ENCODE assay signal across 9 mouse cellular contexts in genomic region chr1:175491511-175491860, GRCm38 (mm10). TPM values are rescaled to one million over a fixed set of nuclear protein-coding genes. Genes with fewer than 3 reads are reported as not detected.
DNase-seq lines count a peak whose midpoint lies in the region; ATAC-seq and TF ChIP-seq lines count a peak whose summit lies in the region.
"Had no signal": no experiment of that assay in that cellular context is flagged by ENCODE, and none has a peak within 500 bp of the region (broad histone marks: within the 10 kb centered on the region; RNA-seq: fewer than 3 reads in every experiment).

No protein-coding gene starts in this region.

- no peak overlapping the region for H3K9ac ChIP-seq in lung, embryonic 15.5 days
- H3K9ac ChIP-seq: liver, embryonic 14.5 days had no signal

- peaks cover 6% of the 10 kb centered on the region; the same call in 1 of the 2 replicates for H3K4me1 ChIP-seq in lung, embryonic 15.5 days
- no peaks in the 10 kb centered on the region for H3K4me1 ChIP-seq in lung, adult 2 months (ENCODE audit: control insufficient read depth, insufficient read depth, low read length)

- peak overlapping the region; percentile 51 for H3K4me3 ChIP-seq in lung, embryonic 15.5 days
- no peak overlapping the region for H3K4me3 ChIP-seq in lung, adult 2 months (replicated peaks; ENCODE audit: extremely low read depth, low read depth, low read length)

- no peaks in the 10 kb centered on the region for H3K36me3 ChIP-seq in lung, embryonic 15.5 days

- H3K4me2 ChIP-seq in lung, embryonic 15.5 days, result peak overlapping the region; percentile 99

- DNase-seq in cerebellum, adult 9-10 months, result peak; percentile 74
- no peak for DNase-seq in cerebellum, adult 18-20 months
- DNase-seq in lung, adult 2 months, result no peak
- DNase-seq in left cerebral cortex, postnatal 4 days, result peak; percentile 8
- DNase-seq in right cerebral cortex, postnatal 14 days, result peak; percentile 15
- DNase-seq in adrenal gland, postnatal 14 days, result no peak

- peaks cover 24% of the 10 kb centered on the region for H3K27me3 ChIP-seq in lung, embryonic 15.5 days

- intact Hi-C loops in left cerebral cortex, postnatal 4 days (cut with DNase I), result loop anchor here (10.0 kb wide), 1 partner anchor 113 kb away; no protein-coding TSS in a partner anchor

- no peak for TF ChIP-seq POLR2A in lung, adult 2 months (IDR thresholded peaks at IDR 0.05; ENCODE audit: borderline replicate concordance, extremely low read depth, low read depth, low read length)

- 15% methylated on average over 6 of the region's 6 CpGs for WGBS in lung, embryonic 15.5 days
- WGBS in lung, adult 2 months, result 11% methylated on average over 6 of the region's 6 CpGs

- no peak for TF ChIP-seq CTCF in lung, adult 2 months (IDR thresholded peaks at IDR 0.05; ENCODE audit: insufficient read depth, low read length)

- ATAC-seq in lung, embryonic 15.5 days (ENCODE audit: borderline replicate concordance, extremely low read depth, low FRiP score, low TSS enrichment), result no peak
- no peak for ATAC-seq in CD4-positive, CD25-positive, alpha-beta regulatory T cell, adult 4 months

- no peaks in the 10 kb centered on the region for H3K9me3 ChIP-seq in lung, embryonic 15.5 days

- H3K27ac ChIP-seq in lung, embryonic 15.5 days, result no peak overlapping the region
- H3K27ac ChIP-seq: liver, embryonic 14.5 days had no signal

RNA-seq across cellular contexts. Expression of gene Rgs7, which starts 0.8 kb away (rescaled TPM):
- 0.33 and 0.35 TPM in 2 replicates for polyA plus RNA-seq in lung, embryonic 15.5 days (2015; fragmentation: Nextera tagmentation; extraction: Ambion mirVana)
- polyA plus RNA-seq in lung, adult 2 months (2012; rRNA removed), result 0.07 and 0.45 TPM in 2 replicates
- 10 to 100 TPM; 69.1 to 70.0 TPM for total RNA-seq in left cerebral cortex, postnatal 4 days (2021)
- not detected for polyA plus RNA-seq in CD4-positive, CD25-positive, alpha-beta regulatory T cell, adult 4 months (2017; shearing (Covaris generic))
- 21.0 and 23.2 TPM in 2 replicates for total RNA-seq in adrenal gland, postnatal 14 days (2021)
- polyA plus RNA-seq: liver, embryonic 14.5 days had no signal

Comparison
In these comparisons a context has a peak if more than half of its experiments do, and no peak if none do; other contexts are left out.
1. DNase-seq: peak in cerebellum, adult 9-10 months (single experiment), left cerebral cortex, postnatal 4 days (single experiment) and right cerebral cortex, postnatal 14 days (single experiment); none in cerebellum, adult 18-20 months (0 of 2), lung, adult 2 months (single experiment) and adrenal gland, postnatal 14 days (single experiment).